Mouse (Mus musculus) cerebellum, adult (tissue): ENCODE measurements around the gene Sp9.

ENCODE experiments used
- ATAC-seq: cut with Nextera tagmentation; 2 replicates; pipeline ENCODE4 v1.9.2; 2017; ENCODE audit warnings: mild to moderate bottlenecking, moderate library complexity, mixed read lengths; ENCODE audit not compliant: insufficient number of reproducible peaks, low FRiP score, low TSS enrichment

Sp9 gene

DNA sequence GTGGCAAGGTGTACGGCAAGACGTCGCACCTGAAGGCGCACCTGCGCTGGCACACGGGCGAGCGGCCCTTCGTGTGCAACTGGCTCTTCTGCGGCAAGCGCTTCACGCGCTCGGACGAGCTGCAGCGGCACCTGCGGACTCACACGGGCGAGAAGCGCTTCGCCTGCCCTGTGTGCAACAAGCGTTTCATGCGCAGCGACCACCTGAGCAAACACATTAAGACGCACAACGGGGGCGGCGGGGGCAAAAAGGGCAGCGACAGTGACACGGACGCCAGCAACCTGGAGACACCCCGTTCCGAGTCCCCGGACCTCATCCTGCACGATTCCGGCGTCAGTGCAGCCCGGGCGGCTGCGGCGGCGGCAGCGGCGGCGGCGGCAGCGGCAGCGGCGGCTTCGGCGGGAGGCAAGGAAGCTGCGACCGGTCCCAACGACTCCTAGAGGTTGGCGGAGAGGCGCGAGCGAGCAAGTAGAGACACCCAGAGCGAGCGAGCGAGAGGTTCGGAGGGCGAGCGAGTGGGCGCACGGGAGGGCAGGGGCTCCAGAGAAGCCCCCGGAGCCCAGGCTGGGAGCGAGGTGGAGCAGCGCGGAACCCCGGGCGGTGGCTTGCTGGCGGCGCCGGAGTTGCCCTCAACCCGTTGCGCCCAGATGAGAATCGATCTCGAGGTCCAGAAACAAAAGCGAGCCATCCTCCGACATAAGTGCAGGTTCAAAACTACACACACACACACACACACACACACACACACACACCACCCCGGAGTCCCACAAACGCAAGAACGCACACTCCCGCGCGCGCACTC, 2.6 kb downstream of the Sp9 start:
- ATAC-seq, result no peak

DNA sequence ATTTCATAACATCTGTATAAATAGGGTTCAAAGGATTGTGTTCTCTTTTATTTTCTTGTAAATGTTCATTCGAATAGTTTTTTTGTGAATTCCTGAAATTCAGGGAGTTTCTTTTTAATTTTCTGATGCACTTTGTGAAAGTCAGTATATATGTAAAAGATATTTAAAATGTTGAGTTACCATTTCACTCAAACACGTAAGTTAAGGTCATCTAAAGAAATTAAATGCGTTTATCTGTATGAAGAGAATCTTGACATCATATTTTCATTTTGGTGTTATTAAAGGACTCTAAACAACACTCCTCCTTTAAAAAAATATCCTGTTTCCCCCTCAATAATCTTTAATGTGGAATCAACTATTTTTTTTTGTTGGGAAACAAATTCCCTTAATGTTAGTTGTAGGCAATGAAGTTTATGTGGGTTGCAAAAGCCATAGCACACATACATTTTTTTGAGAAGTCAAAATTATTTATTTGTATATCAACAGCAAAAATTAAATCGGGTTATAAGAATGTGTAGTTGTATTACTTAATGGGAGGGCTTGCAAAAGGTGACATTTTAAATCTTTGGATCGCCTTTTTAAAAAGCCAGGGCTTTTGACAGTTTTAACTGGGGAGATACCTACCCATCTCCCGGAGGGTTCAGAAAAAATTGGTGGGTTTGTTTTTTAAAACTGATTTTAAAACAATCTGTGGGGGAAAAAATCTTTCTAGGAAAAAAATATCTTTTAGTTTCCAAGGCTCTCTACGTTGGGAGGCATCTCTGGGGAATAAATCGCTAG, 3.7 kb downstream of the Sp9 start:
- ATAC-seq, result no peak

DNA sequence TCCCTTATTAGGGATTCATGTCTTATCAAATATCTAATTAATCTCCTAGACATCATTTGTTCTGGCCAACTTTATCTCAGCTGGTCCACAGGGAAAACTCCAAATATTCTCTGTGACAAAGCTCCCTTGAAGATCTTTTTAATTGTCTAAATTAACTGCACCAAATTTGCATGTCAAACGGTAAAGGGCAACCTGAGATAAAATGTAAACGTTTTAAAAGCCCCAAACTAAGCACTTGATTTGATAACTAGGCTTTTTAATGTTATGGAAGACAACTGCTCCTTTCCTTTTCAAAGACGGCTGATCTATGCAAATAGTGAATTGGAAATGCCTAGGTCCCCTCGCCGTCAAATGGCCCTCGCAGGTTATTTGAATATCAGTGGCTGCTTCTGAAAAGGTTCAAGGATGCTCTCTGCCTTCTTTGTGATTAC, 4.4 kb downstream of the Sp9 start:
- no peak for ATAC-seq

DNA sequence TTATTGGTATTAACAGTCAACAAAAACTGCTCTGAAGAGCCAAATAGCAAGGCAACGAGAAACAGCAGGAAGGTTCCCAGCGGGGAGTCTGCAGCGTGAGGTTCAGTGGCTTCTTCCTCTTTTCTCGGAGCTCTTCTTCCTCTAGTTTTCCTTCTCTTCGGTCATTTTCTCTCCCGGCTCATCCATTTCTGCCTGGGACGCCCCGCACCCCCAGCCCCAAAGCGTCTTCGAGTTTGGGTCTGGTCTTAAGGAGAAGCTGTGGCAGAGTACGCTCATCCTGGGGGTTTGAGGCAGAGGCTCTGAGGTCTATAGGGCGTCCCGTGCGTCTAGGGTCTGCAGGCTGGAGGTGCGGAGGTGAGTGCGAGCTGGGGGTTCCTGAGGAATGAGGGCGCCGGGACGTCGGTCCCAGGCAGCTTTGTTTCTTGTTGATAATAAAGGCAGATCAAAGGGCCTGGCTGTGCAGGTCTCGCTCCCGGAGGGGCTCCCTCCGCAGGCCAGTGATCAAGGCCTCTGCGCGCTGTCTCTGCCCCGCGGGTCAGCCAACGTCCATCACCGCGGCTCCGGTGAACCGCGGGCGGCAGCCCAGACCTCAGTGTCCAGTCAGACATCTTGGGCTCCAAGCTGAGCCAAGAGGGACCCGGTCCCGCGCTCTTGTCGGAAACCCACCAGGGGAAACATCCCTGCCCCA, 5.4 kb downstream of the Sp9 start:
- ATAC-seq, result no peak

DNA sequence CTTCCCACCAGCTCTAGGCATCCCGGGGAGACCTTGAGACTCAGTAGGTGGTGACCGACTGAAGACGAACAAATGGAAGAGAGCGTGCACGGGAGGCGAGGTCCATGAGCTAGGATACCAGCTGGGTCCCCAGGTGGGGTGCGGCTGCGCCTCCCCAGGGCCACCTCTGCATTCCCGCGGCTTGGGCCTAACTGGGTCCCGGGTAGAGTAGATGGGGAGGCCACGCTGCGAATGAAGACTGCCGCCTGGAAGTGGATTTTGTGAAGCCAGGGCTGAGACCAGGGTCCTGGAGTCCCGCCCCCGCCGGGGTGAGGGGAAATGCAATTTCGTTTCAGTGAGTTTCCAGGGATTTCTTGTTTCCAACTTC, 6.0 kb downstream of the Sp9 start:
- no peak for ATAC-seq

DNA sequence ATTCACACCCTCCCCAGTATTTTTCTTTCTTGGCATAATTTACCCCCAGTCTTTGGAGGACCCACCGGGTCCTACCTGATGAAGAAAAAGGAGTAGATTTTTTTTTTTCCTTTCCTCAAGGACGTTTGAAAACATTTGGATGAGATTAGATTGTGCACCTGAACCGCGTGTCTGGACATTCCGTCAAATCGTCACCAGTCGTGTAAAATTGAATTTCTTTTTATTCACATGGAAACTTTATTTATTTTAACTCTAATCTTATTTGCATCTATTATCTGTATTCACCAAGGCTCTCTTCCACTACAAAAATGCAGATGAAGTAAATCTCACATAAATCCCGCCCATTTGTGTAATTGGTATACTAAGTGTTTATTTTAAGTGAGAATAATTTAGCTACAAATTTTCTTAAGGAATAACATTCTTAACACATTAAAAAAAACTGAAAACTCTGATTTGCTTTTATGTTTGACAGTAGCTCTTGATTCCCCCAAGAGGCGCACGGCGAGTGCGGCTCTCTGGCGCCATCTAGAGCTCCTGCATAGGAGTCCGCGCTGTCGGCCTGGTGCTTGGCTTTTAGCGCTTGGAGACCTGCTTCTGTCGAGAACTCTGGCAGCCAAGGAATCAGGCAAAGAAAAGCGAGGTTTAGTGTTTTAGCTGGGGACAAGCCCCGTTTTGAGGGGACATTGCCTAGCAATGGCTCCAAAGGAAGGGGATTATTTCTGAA, 6.6 kb downstream of the Sp9 start:
- peak; percentile 74; the same call in 1 of the 2 replicates for ATAC-seq

- no peak for ATAC-seq
Measured at GRCm38 (mm10) chr2:73278869-73279268, 7.1 kb downstream of the Sp9 start.

GRCm38 (mm10) chr2:73279271-73280038, 7.7 kb downstream of the Sp9 start:
- ATAC-seq, result no peak

DNA sequence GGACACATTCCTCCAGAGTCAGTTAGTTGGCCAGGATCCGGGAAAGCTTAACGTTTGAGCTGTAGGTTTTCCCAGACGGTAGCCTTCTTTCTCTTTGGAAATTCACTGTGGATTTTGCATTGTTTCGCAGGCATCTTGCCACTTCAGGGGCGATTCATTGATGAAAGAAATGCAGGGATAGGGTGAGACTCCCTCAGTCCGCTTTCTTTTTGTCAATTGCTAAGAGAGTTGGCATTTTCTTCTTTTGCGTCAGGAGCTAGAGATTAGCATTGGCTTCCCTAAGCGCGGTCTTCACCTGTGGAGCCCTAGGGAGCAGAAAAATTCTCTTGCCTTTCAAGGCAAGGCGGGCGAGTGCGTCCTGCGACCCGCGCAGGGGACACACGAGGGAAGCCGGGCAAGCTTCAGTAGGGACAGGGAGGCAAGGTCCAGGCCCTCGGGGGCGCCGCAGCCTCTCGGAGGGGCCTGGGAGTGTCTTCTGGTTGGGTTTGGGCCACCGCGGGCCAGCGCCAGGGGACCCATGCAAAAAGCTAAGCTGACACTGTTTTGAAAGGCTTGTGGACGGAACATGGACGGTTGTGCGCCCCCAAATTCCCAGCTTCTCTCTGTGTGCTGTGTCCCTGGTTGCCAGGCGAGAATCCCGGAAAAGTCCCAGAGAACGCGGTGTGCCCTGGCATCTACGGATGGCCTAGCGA, 8.8 kb downstream of the Sp9 start:
- ATAC-seq, result no peak

DNA sequence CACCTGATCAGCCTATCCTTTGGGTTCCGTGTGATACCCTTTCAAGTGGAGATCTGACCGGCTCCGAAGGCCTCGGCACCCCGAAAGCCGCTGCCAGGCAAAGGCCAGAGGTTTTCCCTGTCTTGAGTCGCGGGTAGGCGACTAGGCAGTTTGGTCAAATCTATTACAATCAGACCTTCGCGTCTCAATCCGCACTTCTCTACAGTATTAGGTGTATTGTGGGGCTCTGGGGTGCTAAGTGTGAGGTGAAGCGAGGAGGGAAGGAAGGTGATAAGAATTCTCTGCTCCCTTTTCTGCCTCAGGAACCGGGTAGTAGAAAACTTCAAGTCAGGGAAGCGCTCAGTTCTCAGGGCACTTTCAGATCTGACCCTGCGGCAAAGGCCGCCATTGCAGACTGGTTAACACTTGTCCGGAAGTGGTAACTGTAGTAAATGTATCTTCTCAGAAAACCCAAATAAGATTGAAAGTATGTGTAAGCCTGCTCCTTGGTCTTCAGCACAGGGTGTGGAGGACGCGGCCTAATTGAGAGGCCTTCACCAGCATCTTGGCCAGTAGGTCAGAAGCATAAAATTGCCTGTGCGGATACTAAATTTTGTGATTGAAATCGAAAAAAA, 9.4 kb downstream of the Sp9 start:
- ATAC-seq, result no peak

DNA sequence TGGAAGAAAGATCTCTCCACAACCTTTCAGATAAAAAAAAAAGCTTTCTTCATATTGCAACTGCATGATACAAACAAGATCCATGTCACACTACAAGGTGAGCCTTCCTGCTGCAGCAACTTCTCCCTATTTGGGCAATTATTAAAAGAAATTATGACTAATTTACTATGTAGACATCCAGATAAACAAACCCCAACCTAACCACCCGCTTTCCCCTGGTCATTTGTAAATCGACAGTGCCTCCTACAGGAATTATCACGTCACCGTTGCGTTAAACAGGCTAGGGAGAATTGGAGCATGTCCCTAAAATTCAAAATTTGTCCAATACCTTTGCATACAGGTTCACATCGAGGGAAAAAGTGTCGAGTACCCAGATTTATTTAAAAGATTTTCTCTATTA, 10.0 kb downstream of the Sp9 start:
- no peak for ATAC-seq

GRCm38 (mm10) chr2:73285630-73286029, 13.9 kb downstream of the Sp9 start:
- no peak for ATAC-seq

DNA sequence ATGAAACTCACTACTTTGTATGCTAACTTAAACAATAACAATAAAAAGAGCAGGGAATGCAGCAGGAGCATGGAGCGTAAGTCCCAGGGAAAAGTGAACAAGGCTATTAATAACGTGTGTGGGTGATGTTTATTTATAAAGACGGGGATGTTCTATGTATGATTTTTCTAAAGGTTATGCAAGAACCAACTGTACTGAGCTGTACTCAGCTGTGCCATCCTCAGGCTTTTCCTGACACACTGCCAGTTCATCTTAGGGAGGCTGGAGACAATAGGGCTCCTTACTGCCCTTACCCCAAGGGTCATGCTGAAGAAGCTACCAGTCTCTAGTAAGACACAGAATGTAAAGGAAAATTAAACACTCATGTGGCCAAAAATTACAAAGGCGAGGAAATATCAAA, 19.4 kb downstream of the Sp9 start:
- ATAC-seq, result no peak

- ATAC-seq, result no peak
Measured at GRCm38 (mm10) chr2:73295023-73295422, 23.3 kb downstream of the Sp9 start.

GRCm38 (mm10) chr2:73298154-73298553, 26.4 kb downstream of the Sp9 start:
- no peak for ATAC-seq

DNA sequence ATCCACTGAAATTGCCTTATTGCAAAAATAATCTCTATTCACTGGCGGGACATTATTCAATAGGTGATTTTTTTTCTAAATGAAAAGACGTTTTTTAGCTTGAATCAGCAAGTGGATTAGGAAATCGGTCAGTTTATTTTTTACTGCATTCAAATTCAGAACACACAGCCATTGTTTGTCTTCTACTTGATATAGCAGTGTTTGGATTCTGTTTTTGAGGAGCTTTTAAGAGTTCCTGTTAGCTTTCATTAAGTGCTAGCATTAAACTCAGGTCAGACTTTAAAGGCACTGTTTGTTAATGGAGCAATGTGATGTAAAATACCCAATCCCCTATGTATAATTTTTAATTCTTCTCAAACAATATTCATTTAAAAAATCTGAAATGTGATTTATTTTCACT, 27.1 kb downstream of the Sp9 start:
- no peak for ATAC-seq

DNA sequence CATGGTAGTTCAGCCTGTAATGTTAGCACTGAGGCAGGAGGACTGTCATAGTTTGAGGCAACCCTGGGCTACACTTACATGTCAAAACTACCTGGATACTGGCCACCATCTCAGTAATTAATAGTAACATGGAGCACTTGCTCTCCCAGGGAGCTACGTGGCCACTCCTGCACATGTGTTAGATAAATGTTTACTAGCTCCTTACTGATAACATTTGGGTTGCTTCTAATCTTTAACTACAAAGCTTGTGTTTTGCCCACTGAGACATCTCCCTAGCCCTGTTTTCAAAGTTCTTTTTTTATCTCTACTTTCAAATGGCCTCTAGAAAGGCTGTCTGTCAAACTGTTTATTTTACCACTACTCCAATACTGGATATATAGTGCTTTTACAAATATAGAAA, 30.3 kb downstream of the Sp9 start:
- no peak for ATAC-seq

DNA sequence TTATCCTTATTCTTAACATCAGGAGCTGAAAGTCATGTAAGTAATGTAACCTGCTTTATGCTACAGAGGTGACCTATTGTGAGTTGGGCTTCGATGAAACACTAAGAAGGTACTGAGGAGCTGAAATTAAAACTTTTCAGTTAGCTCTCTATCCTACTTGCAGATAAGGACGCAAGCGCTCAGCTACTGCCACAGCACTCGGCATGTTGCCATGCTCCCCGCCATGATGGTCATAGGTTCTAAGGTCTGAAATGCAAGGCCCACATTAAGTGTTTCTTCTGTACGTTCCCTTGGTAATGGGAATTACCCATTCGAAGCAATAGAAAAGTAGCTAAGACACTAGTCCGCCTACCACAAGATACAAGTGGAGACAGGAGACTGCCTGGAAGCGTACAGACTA, 31.0 kb downstream of the Sp9 start:
- no peak for ATAC-seq

- ATAC-seq, result no peak
Measured at GRCm38 (mm10) chr2:73304506-73304905, 32.8 kb downstream of the Sp9 start.
